Mouse (Mus musculus): Measurements from ENCODE around the gene Jazf1. TPM values are rescaled to one million over a fixed set of nuclear protein-coding genes. Genes with fewer than 3 reads are reported as not detected.

The Jazf1 gene
- polyA plus RNA-seq (2011; ENCODE audit: insufficient read depth, insufficient read length, low read depth, missing spikeins): 1.3 and 1.7 TPM in 2 replicates

DNA sequence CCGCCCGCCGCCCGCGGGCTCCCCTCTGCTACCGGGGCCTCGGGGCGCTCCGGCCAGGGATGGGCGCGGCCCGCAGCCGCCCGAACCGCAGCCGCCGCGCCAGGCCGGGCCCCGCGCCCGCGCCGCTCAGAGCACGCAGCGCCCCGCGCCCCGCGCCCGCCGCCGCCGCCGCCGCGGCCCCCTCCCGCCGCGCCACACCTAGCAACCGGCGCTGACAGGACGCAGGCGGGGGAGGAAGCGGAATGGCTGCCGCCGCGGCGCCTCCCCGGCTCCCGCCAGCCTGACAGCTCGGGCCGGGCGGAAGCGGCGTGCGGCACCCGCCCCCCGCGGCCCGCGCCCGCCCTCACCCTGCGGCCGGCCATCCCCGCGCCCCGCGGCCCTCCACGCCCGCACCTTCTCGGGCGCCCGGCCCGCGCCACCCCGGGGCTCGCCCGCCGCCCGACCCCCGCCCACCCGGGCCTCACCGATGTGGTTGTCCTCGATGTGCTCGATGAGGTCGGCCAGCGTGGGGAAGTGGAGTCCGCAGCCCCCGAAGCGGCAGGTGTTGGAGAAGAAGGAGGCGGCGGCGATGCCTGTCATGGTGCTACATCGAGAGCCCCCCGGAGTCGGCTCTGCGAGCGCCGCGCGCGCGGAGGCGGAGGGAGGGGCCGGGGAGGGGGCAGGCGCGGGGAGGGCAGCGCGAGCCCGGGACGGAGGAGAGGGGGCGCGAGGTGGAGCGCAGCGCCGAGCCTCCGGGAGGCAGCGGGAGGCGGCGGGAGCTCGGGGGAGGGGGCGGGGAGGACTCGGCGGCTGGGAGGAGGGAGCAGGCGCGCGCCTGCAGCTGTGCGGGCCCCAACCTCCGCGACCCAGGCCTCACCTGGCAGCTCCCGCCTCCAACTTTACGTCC, at the start of gene Jazf1:
Jazf1 (minus strand) TSS at position 643 of the 886 bp plus-strand sequence.
- H3K9me3 ChIP-seq (replicated peaks; ENCODE audit: control insufficient read depth, insufficient read depth, low read length, poor library complexity, severe bottlenecking): no peaks in the 10 kb centered on the region
- TF ChIP-seq CTCF (IDR thresholded peaks at IDR 0.05; ENCODE audit: low read depth, low read length) (no peak), EP300 (IDR thresholded peaks at IDR 0.05; ENCODE audit: insufficient read depth, low read depth, low read length) (no peak), POLR2A (IDR thresholded peaks at IDR 0.05; ENCODE audit: insufficient read depth, low read length) (no peak)
- H3K27ac ChIP-seq (ENCODE audit: insufficient read depth, low read length): no peak within 1 kb of the TSS
- H3K27me3 ChIP-seq (ENCODE audit: control insufficient read depth, insufficient read depth, low read length, poor library complexity, severe bottlenecking): peaks cover 10% of the 10 kb centered on the region
- no peaks in the 10 kb centered on the region for H3K36me3 ChIP-seq (ENCODE audit: control insufficient read depth, insufficient read depth, low read length, poor library complexity, severe bottlenecking)
- H3K4me1 ChIP-seq (ENCODE audit: control insufficient read depth, insufficient read depth, low read length): no peaks in the 10 kb centered on the region
- H3K4me3 ChIP-seq (ENCODE audit: low read depth, low read length): peak within 1 kb of the TSS; percentile 65
- peak within 1 kb of the TSS; percentile 91 for H3K9ac ChIP-seq (ENCODE audit: low read depth, poor library complexity, severe bottlenecking)

DNA sequence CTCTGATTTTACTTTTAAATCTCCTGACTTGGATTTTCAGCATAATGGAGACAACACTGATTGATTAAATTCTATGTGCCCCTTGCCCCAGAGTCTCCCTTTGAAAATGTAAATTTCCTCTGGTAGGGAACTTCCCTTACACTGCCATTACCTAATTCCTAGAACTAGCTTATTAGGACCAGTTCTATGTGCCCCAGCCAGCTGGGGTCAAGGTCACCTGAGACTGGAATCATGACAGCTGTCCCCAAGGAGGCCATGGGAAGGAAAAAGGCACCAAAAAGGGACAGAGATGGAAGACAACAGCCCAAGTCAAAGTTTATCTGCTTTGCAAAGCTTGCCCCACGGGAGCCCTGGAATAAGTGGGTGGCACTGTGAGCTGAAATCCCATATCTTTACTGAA, 49.4 kb upstream of the Jazf1 start:
- no peaks in the 10 kb centered on the region for H3K4me1 ChIP-seq (ENCODE audit: control insufficient read depth, insufficient read depth, low read length)
- no peak overlapping the region for H3K9ac ChIP-seq (ENCODE audit: low read depth, poor library complexity, severe bottlenecking)

DNA sequence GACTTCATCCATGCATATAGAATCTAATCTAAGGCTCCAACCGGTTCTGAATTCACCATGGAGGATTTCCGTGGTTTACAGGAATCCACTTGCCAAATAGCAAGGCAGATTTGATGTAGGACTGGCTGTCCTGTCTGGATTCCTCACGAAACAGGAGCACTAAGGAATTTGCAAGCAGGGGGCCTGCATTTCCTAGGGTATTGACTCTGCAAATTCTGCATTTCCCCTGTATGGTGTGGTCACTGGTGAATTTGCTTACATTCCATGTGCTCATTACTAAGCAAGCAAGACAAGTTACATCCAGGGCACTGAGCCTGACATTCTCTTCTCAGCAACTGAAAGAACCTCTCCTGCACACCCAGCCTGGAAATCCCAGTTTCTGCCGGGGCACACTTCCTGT, 18.4 kb upstream of the Jazf1 start:
- Histone ChIP-seq H3K4me1 (ENCODE audit: control insufficient read depth, insufficient read depth, low read length) (no peaks in the 10 kb centered on the region), H3K9ac (ENCODE audit: low read depth, poor library complexity, severe bottlenecking) (no peak overlapping the region), H3K36me3 (ENCODE audit: control insufficient read depth, insufficient read depth, low read length, poor library complexity, severe bottlenecking) (no peaks in the 10 kb centered on the region), H3K27me3 (ENCODE audit: control insufficient read depth, insufficient read depth, low read length, poor library complexity, severe bottlenecking) (no peaks in the 10 kb centered on the region; the same call in 1 of the 2 replicates), H3K4me3 (ENCODE audit: low read depth, low read length) (no peak overlapping the region), H3K27ac (ENCODE audit: insufficient read depth, low read length) (no peak overlapping the region), H3K9me3 (replicated peaks; ENCODE audit: control insufficient read depth, insufficient read depth, low read length, poor library complexity, severe bottlenecking) (no peaks in the 10 kb centered on the region)
- TF ChIP-seq EP300 (IDR thresholded peaks at IDR 0.05; ENCODE audit: insufficient read depth, low read depth, low read length) (no peak), POLR2A (IDR thresholded peaks at IDR 0.05; ENCODE audit: insufficient read depth, low read length) (no peak), CTCF (IDR thresholded peaks at IDR 0.05; ENCODE audit: low read depth, low read length) (no peak)

More for the DNA sequence above, 49.4 kb upstream of the Jazf1 start:
- no peak overlapping the region for H3K4me3 ChIP-seq (ENCODE audit: low read depth, low read length)
- no peaks in the 10 kb centered on the region for H3K9me3 ChIP-seq (replicated peaks; ENCODE audit: control insufficient read depth, insufficient read depth, low read length, poor library complexity, severe bottlenecking)
- no peak overlapping the region for H3K27ac ChIP-seq (ENCODE audit: insufficient read depth, low read length)
- TF ChIP-seq EP300 (IDR thresholded peaks at IDR 0.05; ENCODE audit: insufficient read depth, low read depth, low read length) (no peak), POLR2A (IDR thresholded peaks at IDR 0.05; ENCODE audit: insufficient read depth, low read length) (no peak), CTCF (IDR thresholded peaks at IDR 0.05; ENCODE audit: low read depth, low read length) (no peak)
- H3K36me3 ChIP-seq (ENCODE audit: control insufficient read depth, insufficient read depth, low read length, poor library complexity, severe bottlenecking): no peaks in the 10 kb centered on the region
- H3K27me3 ChIP-seq (ENCODE audit: control insufficient read depth, insufficient read depth, low read length, poor library complexity, severe bottlenecking): no peaks in the 10 kb centered on the region

DNA sequence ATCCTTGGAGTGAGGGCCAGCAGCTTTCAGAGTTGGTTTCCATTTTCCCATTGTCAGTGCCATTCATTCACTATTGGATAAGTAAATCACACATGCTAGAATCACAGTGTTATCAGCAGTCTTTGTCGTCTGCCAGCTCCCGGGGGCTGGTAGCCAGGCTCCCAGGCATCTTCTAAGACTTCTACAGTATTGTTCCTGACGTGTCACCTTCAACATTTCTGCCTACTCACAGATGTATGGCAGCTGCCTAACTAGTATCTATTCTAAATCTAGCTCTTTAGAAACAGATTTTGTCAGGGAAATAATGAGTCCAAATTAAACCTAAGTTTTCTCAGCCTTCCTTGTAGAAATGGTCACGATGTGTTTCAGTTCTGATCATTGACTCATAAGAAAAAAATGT, 12.8 kb upstream of the Jazf1 start:
- Histone ChIP-seq H3K9me3 (replicated peaks; ENCODE audit: control insufficient read depth, insufficient read depth, low read length, poor library complexity, severe bottlenecking) (no peaks in the 10 kb centered on the region), H3K27me3 (ENCODE audit: control insufficient read depth, insufficient read depth, low read length, poor library complexity, severe bottlenecking) (no peaks in the 10 kb centered on the region), H3K4me3 (ENCODE audit: low read depth, low read length) (no peak overlapping the region), H3K27ac (ENCODE audit: insufficient read depth, low read length) (no peak overlapping the region), H3K9ac (ENCODE audit: low read depth, poor library complexity, severe bottlenecking) (no peak overlapping the region), H3K4me1 (ENCODE audit: control insufficient read depth, insufficient read depth, low read length) (no peaks in the 10 kb centered on the region), H3K36me3 (ENCODE audit: control insufficient read depth, insufficient read depth, low read length, poor library complexity, severe bottlenecking) (no peaks in the 10 kb centered on the region)
- TF ChIP-seq EP300 (IDR thresholded peaks at IDR 0.05; ENCODE audit: insufficient read depth, low read depth, low read length) (no peak), POLR2A (IDR thresholded peaks at IDR 0.05; ENCODE audit: insufficient read depth, low read length) (no peak), CTCF (IDR thresholded peaks at IDR 0.05; ENCODE audit: low read depth, low read length) (no peak)

DNA sequence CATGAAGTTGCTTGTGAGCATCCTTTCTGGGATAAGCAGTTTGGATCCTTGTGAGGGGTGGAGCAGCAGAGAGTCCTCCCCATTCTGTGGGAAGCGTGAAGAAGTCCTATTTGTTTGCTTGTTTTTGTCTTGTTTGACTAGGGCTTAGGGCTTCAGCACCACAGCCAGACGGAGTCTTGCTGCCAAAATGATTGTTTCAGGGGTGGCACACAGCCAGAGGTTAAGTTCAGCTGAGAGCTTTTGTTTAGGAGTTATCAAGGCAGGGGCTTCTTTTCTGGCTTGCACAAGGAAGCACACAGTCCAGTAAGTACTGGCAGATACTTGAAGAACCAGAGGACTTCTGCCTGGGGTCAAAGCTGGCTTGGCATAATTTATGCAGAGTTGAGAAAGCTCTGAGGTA, 10.2 kb upstream of the Jazf1 start:
- Histone ChIP-seq H3K27me3 (ENCODE audit: control insufficient read depth, insufficient read depth, low read length, poor library complexity, severe bottlenecking) (no peaks in the 10 kb centered on the region), H3K9me3 (replicated peaks; ENCODE audit: control insufficient read depth, insufficient read depth, low read length, poor library complexity, severe bottlenecking) (no peaks in the 10 kb centered on the region), H3K27ac (ENCODE audit: insufficient read depth, low read length) (no peak overlapping the region), H3K9ac (ENCODE audit: low read depth, poor library complexity, severe bottlenecking) (no peak overlapping the region), H3K36me3 (ENCODE audit: control insufficient read depth, insufficient read depth, low read length, poor library complexity, severe bottlenecking) (no peaks in the 10 kb centered on the region), H3K4me1 (ENCODE audit: control insufficient read depth, insufficient read depth, low read length) (no peaks in the 10 kb centered on the region), H3K4me3 (ENCODE audit: low read depth, low read length) (no peak overlapping the region)
- TF ChIP-seq CTCF (IDR thresholded peaks at IDR 0.05; ENCODE audit: low read depth, low read length): no peak
- no peak for TF ChIP-seq POLR2A (IDR thresholded peaks at IDR 0.05; ENCODE audit: insufficient read depth, low read length)
- TF ChIP-seq EP300 (IDR thresholded peaks at IDR 0.05; ENCODE audit: insufficient read depth, low read depth, low read length): no peak

DNA sequence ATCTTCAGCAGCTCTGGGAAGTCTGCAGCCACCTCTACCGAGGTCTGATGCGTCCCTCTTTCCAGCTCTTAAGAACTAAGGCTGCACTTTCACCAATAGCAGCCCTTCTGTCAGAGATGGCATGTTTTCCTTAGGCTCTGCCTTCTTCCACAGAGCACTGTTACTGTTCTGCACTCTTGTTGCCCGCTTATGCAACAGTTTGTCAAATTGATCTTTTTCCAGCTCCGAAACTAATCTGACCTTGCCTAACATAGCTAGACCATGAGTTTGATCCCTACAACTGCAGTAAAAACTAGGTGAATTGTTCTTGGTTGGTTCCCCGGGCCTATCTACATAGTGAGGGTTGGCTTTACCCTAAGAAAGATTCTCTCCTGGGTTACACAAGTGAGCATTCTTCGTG, 3.3 kb upstream of the Jazf1 start:
- Histone ChIP-seq H3K36me3 (ENCODE audit: control insufficient read depth, insufficient read depth, low read length, poor library complexity, severe bottlenecking) (no peaks in the 10 kb centered on the region), H3K9me3 (replicated peaks; ENCODE audit: control insufficient read depth, insufficient read depth, low read length, poor library complexity, severe bottlenecking) (no peaks in the 10 kb centered on the region), H3K4me3 (ENCODE audit: low read depth, low read length) (no peak overlapping the region), H3K27me3 (ENCODE audit: control insufficient read depth, insufficient read depth, low read length, poor library complexity, severe bottlenecking) (peaks cover 10% of the 10 kb centered on the region), H3K27ac (ENCODE audit: insufficient read depth, low read length) (no peak overlapping the region), H3K4me1 (ENCODE audit: control insufficient read depth, insufficient read depth, low read length) (no peaks in the 10 kb centered on the region), H3K9ac (ENCODE audit: low read depth, poor library complexity, severe bottlenecking) (no peak overlapping the region)
- no peak for TF ChIP-seq CTCF (IDR thresholded peaks at IDR 0.05; ENCODE audit: low read depth, low read length)
- no peak for TF ChIP-seq POLR2A (IDR thresholded peaks at IDR 0.05; ENCODE audit: insufficient read depth, low read length)
- TF ChIP-seq EP300 (IDR thresholded peaks at IDR 0.05; ENCODE audit: insufficient read depth, low read depth, low read length): no peak
